Mouse (Mus musculus): Measurements from ENCODE around the gene Mark2. TPM values are rescaled to one million over a fixed set of nuclear protein-coding genes. Genes with fewer than 3 reads are reported as not detected.

The Mark2 gene
- polyA plus RNA-seq, 1 experiment from 2014 or later: 44.9 TPM

GRCm38 (mm10) chr19:7280557-7281330, 60.9 kb downstream of the Mark2 start:
- Histone ChIP-seq H3K4me2 (replicated peaks) (no peak overlapping the region), H3K9me3 (no peaks in the 10 kb centered on the region), H3K27me3 (replicated peaks) (no peaks in the 10 kb centered on the region), H3K27ac (no peak overlapping the region), H3K4me3 (replicated peaks) (no peak overlapping the region), H3K9ac (no peak overlapping the region), H3K4me1 (replicated peaks) (peaks cover 16% of the 10 kb centered on the region), H3K36me3 (peaks cover 60% of the 10 kb centered on the region)
- ATAC-seq: no peak
- 89% methylated on average over 18 of the region's 18 CpGs for WGBS

- Histone ChIP-seq H3K4me2 (replicated peaks) (no peak overlapping the region), H3K4me3 (replicated peaks) (no peak overlapping the region), H3K9me3 (no peaks in the 10 kb centered on the region), H3K9ac (no peak overlapping the region), H3K27ac (no peak overlapping the region), H3K4me1 (replicated peaks) (peaks cover 26% of the 10 kb centered on the region), H3K36me3 (peaks cover 51% of the 10 kb centered on the region), H3K27me3 (replicated peaks) (no peaks in the 10 kb centered on the region)
- WGBS: 33% methylated on average over 6 of the region's 6 CpGs
- peak; percentile 19; the same call in 1 of the 2 replicates for ATAC-seq
These were observed 62.5 kb downstream of the Mark2 start for GRCm38 (mm10) chr19:7279114-7279513.

- Histone ChIP-seq H3K4me3 (replicated peaks) (no peak overlapping the region), H3K9me3 (no peaks in the 10 kb centered on the region), H3K27me3 (replicated peaks) (no peaks in the 10 kb centered on the region), H3K9ac (no peak overlapping the region), H3K27ac (no peak overlapping the region), H3K4me1 (replicated peaks) (peaks cover 26% of the 10 kb centered on the region), H3K36me3 (peaks cover 50% of the 10 kb centered on the region), H3K4me2 (replicated peaks) (no peak overlapping the region)
- WGBS: 81% methylated on average over 6 of the region's 6 CpGs
- no peak for ATAC-seq
These were observed 63.3 kb downstream of the Mark2 start for GRCm38 (mm10) chr19:7278200-7278906.

GRCm38 (mm10) chr19:7276796-7277195, 64.9 kb downstream of the Mark2 start:
- WGBS: 72% methylated on average over 7 of the region's 7 CpGs
- Histone ChIP-seq H3K4me1 (replicated peaks) (peaks cover 26% of the 10 kb centered on the region), H3K9me3 (no peaks in the 10 kb centered on the region), H3K4me2 (replicated peaks) (no peak overlapping the region), H3K9ac (no peak overlapping the region), H3K36me3 (peaks cover 36% of the 10 kb centered on the region), H3K27ac (no peak overlapping the region), H3K4me3 (replicated peaks) (no peak overlapping the region), H3K27me3 (replicated peaks) (no peaks in the 10 kb centered on the region)
- ATAC-seq: no peak

- Histone ChIP-seq H3K36me3 (peaks cover 29% of the 10 kb centered on the region), H3K9ac (no peak overlapping the region), H3K27me3 (replicated peaks) (no peaks in the 10 kb centered on the region), H3K9me3 (no peaks in the 10 kb centered on the region), H3K4me2 (replicated peaks) (no peak overlapping the region), H3K4me3 (replicated peaks) (no peak overlapping the region), H3K4me1 (replicated peaks) (peaks cover 26% of the 10 kb centered on the region), H3K27ac (peak overlapping the region; percentile 36; the same call in 1 of the 2 replicates)
- no peak for ATAC-seq
- 68% methylated on average over 7 of the region's 7 CpGs for WGBS
These were observed 65.5 kb downstream of the Mark2 start for GRCm38 (mm10) chr19:7276053-7276659.

- H3K36me3 ChIP-seq: peaks cover 29% of the 10 kb centered on the region
- peaks cover 26% of the 10 kb centered on the region for H3K4me1 ChIP-seq (replicated peaks)
- no peak overlapping the region for H3K4me3 ChIP-seq (replicated peaks)
- ATAC-seq: no peak
- peak overlapping the region; percentile 44 for H3K27ac ChIP-seq
- H3K4me2 ChIP-seq (replicated peaks): no peak overlapping the region
- no peaks in the 10 kb centered on the region for H3K9me3 ChIP-seq
- no peaks in the 10 kb centered on the region for H3K27me3 ChIP-seq (replicated peaks)
- 50% methylated on average over 7 of the region's 7 CpGs for WGBS
- H3K9ac ChIP-seq: no peak overlapping the region
These were observed 66.4 kb downstream of the Mark2 start for GRCm38 (mm10) chr19:7275131-7275789.

GRCm38 (mm10) chr19:7274326-7274990, 67.2 kb downstream of the Mark2 start:
- H3K9ac ChIP-seq: no peak overlapping the region; the same call in 1 of the 2 replicates
- 80% methylated on average over 13 of the region's 13 CpGs for WGBS
- ATAC-seq: no peak

GRCm38 (mm10) chr19:7273486-7273885, 68.2 kb downstream of the Mark2 start:
- H3K4me2 ChIP-seq (replicated peaks): no peak overlapping the region
- peaks cover 26% of the 10 kb centered on the region for H3K36me3 ChIP-seq
- H3K4me1 ChIP-seq (replicated peaks): peaks cover 36% of the 10 kb centered on the region
- H3K27me3 ChIP-seq (replicated peaks): no peaks in the 10 kb centered on the region
- no peak overlapping the region for H3K9ac ChIP-seq
- ATAC-seq: no peak
- H3K4me3 ChIP-seq (replicated peaks): no peak overlapping the region
- WGBS: 93% methylated on average over 4 of the region's 4 CpGs
- no peaks in the 10 kb centered on the region for H3K9me3 ChIP-seq
- no peak overlapping the region for H3K27ac ChIP-seq

More at GRCm38 (mm10) chr19:7274326-7274990, 67.2 kb downstream of the Mark2 start:
- Histone ChIP-seq H3K4me2 (replicated peaks) (no peak overlapping the region), H3K9me3 (no peaks in the 10 kb centered on the region), H3K36me3 (peaks cover 29% of the 10 kb centered on the region), H3K4me3 (replicated peaks) (no peak overlapping the region), H3K27me3 (replicated peaks) (no peaks in the 10 kb centered on the region), H3K27ac (no peak overlapping the region), H3K4me1 (replicated peaks) (peaks cover 32% of the 10 kb centered on the region)

GRCm38 (mm10) chr19:7269290-7270044, 72.2 kb downstream of the Mark2 start:
- peak overlapping the region; percentile 76 for H3K4me3 ChIP-seq (replicated peaks)
- peak overlapping the region; percentile 84 for H3K9ac ChIP-seq
- WGBS: 16% methylated on average over 11 of the region's 11 CpGs
- peak overlapping the region; percentile 90 for H3K4me2 ChIP-seq (replicated peaks)
- H3K36me3 ChIP-seq: peaks cover 9% of the 10 kb centered on the region; the same call in 1 of the 2 replicates
- peaks cover 53% of the 10 kb centered on the region for H3K4me1 ChIP-seq (replicated peaks)
- H3K27ac ChIP-seq: peak overlapping the region; percentile 95; the same call in 1 of the 2 replicates
- no peaks in the 10 kb centered on the region for H3K9me3 ChIP-seq
- no peaks in the 10 kb centered on the region for H3K27me3 ChIP-seq (replicated peaks)
- ATAC-seq: no peak

GRCm38 (mm10) chr19:7268722-7269090, 73.0 kb downstream of the Mark2 start:
- peaks cover 53% of the 10 kb centered on the region for H3K4me1 ChIP-seq (replicated peaks)
- H3K9me3 ChIP-seq: no peaks in the 10 kb centered on the region
- ATAC-seq: peak; percentile 53
- H3K4me2 ChIP-seq (replicated peaks): peak overlapping the region; percentile 90
- peaks cover 3% of the 10 kb centered on the region; the same call in 1 of the 2 replicates for H3K36me3 ChIP-seq
- WGBS: 0% methylated on average over 29 of the region's 30 CpGs
- peak overlapping the region; percentile 76 for H3K4me3 ChIP-seq (replicated peaks)
- H3K27me3 ChIP-seq (replicated peaks): no peaks in the 10 kb centered on the region
- peak overlapping the region; percentile 84 for H3K9ac ChIP-seq
- H3K27ac ChIP-seq: peak overlapping the region; percentile 95

Data from intestine, embryonic 15.5 days (tissue).